In genomic region chr1:139079523-139079922, GRCm38 (mm10) we compare ENCODE assay signal across 10 mouse cellular contexts.
A peak's percentile ranks its signal among the peaks of the same experiment; 100 is the strongest.
DNase-seq lines count a peak whose midpoint lies in the region; ATAC-seq and TF ChIP-seq lines count a peak whose summit lies in the region.
"Had no signal": no experiment of that assay in that cellular context is flagged by ENCODE, and none has a peak within 500 bp of the region (broad histone marks: within the 10 kb centered on the region; RNA-seq: fewer than 3 reads in every experiment).

No protein-coding gene starts in this region.

- no peak for ATAC-seq in lung, postnatal 0 days
- peak; percentile 87 for ATAC-seq in forebrain, embryonic 16.5 days

- peak; percentile 46 for TF ChIP-seq CTCF in lung, postnatal 0 days (IDR thresholded peaks at IDR 0.05)

- TF ChIP-seq EP300 in lung, postnatal 0 days (IDR thresholded peaks at IDR 0.05): no peak

- no peaks in the 10 kb centered on the region for H3K4me1 ChIP-seq in lung, postnatal 0 days (ENCODE audit: insufficient read depth, low read depth, low read length)
- H3K4me1 ChIP-seq in forebrain, embryonic 16.5 days (replicated peaks; ENCODE audit: control insufficient read depth, insufficient read depth, low read length): peaks cover 15% of the 10 kb centered on the region

- no peak overlapping the region for H3K9ac ChIP-seq in lung, postnatal 0 days (replicated peaks; ENCODE audit: low read depth)
- no peak overlapping the region for H3K9ac ChIP-seq in forebrain, embryonic 16.5 days (replicated peaks; ENCODE audit: low read depth, low read length)
- H3K9ac ChIP-seq: lung, embryonic 15.5 days had no signal

- H3K4me3 ChIP-seq in lung, postnatal 0 days (ENCODE audit: low read depth, low read length): no peak overlapping the region
- no peak overlapping the region for H3K4me3 ChIP-seq in forebrain, embryonic 16.5 days (replicated peaks; ENCODE audit: low read length)
- H3K4me3 ChIP-seq: lung, embryonic 15.5 days had no signal

- no peaks in the 10 kb centered on the region for H3K27me3 ChIP-seq in lung, postnatal 0 days (replicated peaks; ENCODE audit: insufficient read depth, low read length)
- no peaks in the 10 kb centered on the region for H3K27me3 ChIP-seq in forebrain, embryonic 16.5 days (replicated peaks; ENCODE audit: control insufficient read depth, insufficient read depth, low read length)
- H3K27me3 ChIP-seq: lung, embryonic 15.5 days had no signal

- no peak overlapping the region for H3K4me2 ChIP-seq in lung, postnatal 0 days (replicated peaks; ENCODE audit: low read depth, low read length)
- H3K4me2 ChIP-seq in forebrain, embryonic 16.5 days (ENCODE audit: low read length): no peak overlapping the region
- H3K4me2 ChIP-seq: lung, embryonic 15.5 days had no signal

- no peaks in the 10 kb centered on the region for H3K9me3 ChIP-seq in lung, postnatal 0 days (ENCODE audit: low read length)
- no peaks in the 10 kb centered on the region for H3K9me3 ChIP-seq in forebrain, embryonic 16.5 days (ENCODE audit: control insufficient read depth, low read length)
- H3K9me3 ChIP-seq: lung, embryonic 15.5 days had no signal

- no peak overlapping the region for H3K27ac ChIP-seq in lung, postnatal 0 days (ENCODE audit: low read length)
- no peak overlapping the region for H3K27ac ChIP-seq in forebrain, embryonic 16.5 days (ENCODE audit: low read length)
- H3K27ac ChIP-seq: lung, embryonic 15.5 days had no signal

- WGBS in lung, postnatal 0 days: 67% methylated on average over 6 of the region's 6 CpGs
- 19% methylated on average over 6 of the region's 6 CpGs for WGBS in forebrain, embryonic 16.5 days

- H3K36me3 ChIP-seq in lung, postnatal 0 days (ENCODE audit: insufficient read depth, low read length): no peaks in the 10 kb centered on the region
- no peaks in the 10 kb centered on the region for H3K36me3 ChIP-seq in forebrain, embryonic 16.5 days (ENCODE audit: control insufficient read depth, insufficient read depth)
- H3K36me3 ChIP-seq: lung, embryonic 15.5 days had no signal

- DNase-seq in heart, adult 18-20 months: peak; percentile 8 to 22
- DNase-seq in heart, postnatal 4 days: no peak
- DNase-seq in lung, postnatal 0 days (ENCODE audit: low spot score): peak; percentile 58
- no peak for DNase-seq in lung, postnatal 4 days
- DNase-seq in retina, postnatal 7 days (ENCODE audit: low read depth, low spot score): peak; percentile 30
- no peak for DNase-seq in adrenal gland, adult 8-10 months
- DNase-seq in kidney, postnatal 36 days: no peak
- DNase-seq: kidney, postnatal 4 days had no signal

Comparison
In these comparisons a context has a peak if more than half of its experiments do, and no peak if none do; other contexts are left out.
1. DNase-seq: peak in heart, adult 18-20 months (2 of 2), lung, postnatal 0 days (single experiment) and retina, postnatal 7 days (single experiment); none in heart, postnatal 4 days (single experiment), lung, postnatal 4 days (0 of 2), adrenal gland, adult 8-10 months (single experiment) and kidney, postnatal 36 days (0 of 2).